Mouse (Mus musculus): ENCODE results near the gene Mfap4.

DNA sequence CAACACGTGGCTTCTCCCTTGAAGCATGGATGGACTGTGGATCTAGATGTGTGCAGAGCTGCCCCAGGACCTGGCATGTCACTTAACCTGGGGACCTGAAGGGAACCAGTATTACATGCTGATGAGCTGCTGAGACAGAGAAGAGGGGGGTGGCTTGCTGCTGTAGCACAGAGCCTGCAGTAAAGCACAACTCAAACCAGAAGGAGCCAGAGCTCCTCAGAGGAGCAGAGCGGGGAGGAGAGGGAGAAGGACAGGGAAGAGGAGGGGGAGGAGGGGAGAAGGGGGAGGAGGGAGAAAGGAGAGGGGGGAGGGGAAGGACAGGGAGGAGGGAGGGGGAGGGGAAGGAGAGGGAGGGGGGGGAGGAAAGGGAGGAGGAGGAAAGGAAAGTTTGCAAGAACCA, 48.9 kb upstream of the Mfap4 start:
- TF ChIP-seq MAX (IDR thresholded peaks at IDR 0.05; ENCODE audit: low read length) (no peak), TCF12 (IDR thresholded peaks at IDR 0.05; ENCODE audit: low read depth, low read length) (no peak), TBP (conservative IDR thresholded peaks at IDR 0.05; ENCODE audit: low read depth, low read length) (no peak), UBTF (IDR thresholded peaks at IDR 0.05; ENCODE audit: low read depth, low read length) (no peak), POLR2AphosphoS2 (IDR thresholded peaks at IDR 0.05; ENCODE audit: low read depth, low read length) (no peak), MAFK (IDR thresholded peaks at IDR 0.05; ENCODE audit: insufficient replicate concordance, low read length) (no peak), POLR2A (IDR thresholded peaks at IDR 0.05; ENCODE audit: low read depth, low read length) (no peak), CTCF (conservative IDR thresholded peaks at IDR 0.05 in 1 of 2, IDR thresholded peaks at IDR 0.05 in 1 of 2; ENCODE audit: low read depth in 2 of 2, low read length in 2 of 2) (no peak)
